Comparison of ENCODE assay signal across 19 mouse cellular contexts in the genomic region with DNA sequence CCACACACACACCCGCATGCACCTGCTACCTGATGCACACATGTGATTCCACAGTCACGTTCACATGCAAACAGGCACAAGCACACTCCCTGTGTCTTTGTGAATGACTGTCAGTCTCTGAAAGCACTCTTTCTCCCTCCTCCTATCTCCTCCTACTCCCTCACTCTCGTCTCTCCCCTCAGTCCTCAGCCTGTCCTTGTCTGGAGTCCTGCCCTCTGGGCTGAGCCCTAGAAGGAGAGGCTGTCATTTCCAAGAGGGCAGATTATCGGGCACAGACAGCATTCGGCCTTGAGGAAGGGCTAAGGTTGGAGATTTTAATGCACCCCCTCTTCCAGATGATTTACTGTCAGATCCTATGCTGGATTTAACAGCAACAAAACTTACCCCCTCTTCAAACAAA. TPM values are rescaled to one million over a fixed set of nuclear protein-coding genes. Genes with fewer than 3 reads are reported as not detected.
A peak's percentile ranks its signal among the peaks of the same experiment; 100 is the strongest.
DNase-seq lines count a peak whose midpoint lies in the region; ATAC-seq and TF ChIP-seq lines count a peak whose summit lies in the region.
"Had no signal": no experiment of that assay in that cellular context is flagged by ENCODE, and none has a peak within 500 bp of the region (broad histone marks: within the 10 kb centered on the region; RNA-seq: fewer than 3 reads in every experiment).

No protein-coding gene starts in this region.

- H3K27me3 ChIP-seq in midbrain, embryonic 13.5 days: peaks cover 11% of the 10 kb centered on the region; the same call in 1 of the 2 replicates

- no peak for DNase-seq in layer of hippocampus, adult 2 months (ENCODE audit: low spot score in 2 of 2)
- no peak for DNase-seq in layer of hippocampus, adult 11-12 months (ENCODE audit: low spot score)
- peak; percentile 23 to 39 for DNase-seq in right cerebral cortex, adult 2 months (ENCODE audit: low spot score in 2 of 2)
- no peak for DNase-seq in right cerebral cortex, postnatal 4 days
- DNase-seq in layer of hippocampus, adult 9-11 months: no peak
- DNase-seq: adrenal gland, postnatal 36 days; cerebellum, adult 9-10 months; gastrocnemius, adult 2 months; heart, adult 18-20 months; kidney, adult 18-20 months; kidney, postnatal 14 days; lung, adult 18-20 months; thymus, postnatal 14 days had no signal

- no peaks in the 10 kb centered on the region for H3K9me3 ChIP-seq in midbrain, embryonic 13.5 days
- H3K9me3 ChIP-seq: embryonic facial prominence, embryonic 13.5 days; heart, embryonic 15.5 days; midbrain, embryonic 12.5 days; stomach, embryonic 15.5 days had no signal

- no peak overlapping the region for H3K4me2 ChIP-seq in midbrain, embryonic 13.5 days (replicated peaks)
- H3K4me2 ChIP-seq: embryonic facial prominence, embryonic 13.5 days; heart, embryonic 15.5 days; stomach, embryonic 15.5 days had no signal

- no peak for TF ChIP-seq CTCF in layer of hippocampus, adult 2 months (conservative IDR thresholded peaks at IDR 0.05)
- no peak for TF ChIP-seq CTCF in olfactory bulb, adult 2 months (IDR thresholded peaks at IDR 0.05; ENCODE audit: insufficient read depth, low read depth, low read length)

- WGBS in midbrain, embryonic 13.5 days: 23% methylated on average over 5 of the region's 5 CpGs
- WGBS in olfactory bulb, adult 2 months: 27% methylated on average over 5 of the region's 5 CpGs

- no peak overlapping the region; the same call in 1 of the 2 replicates for H3K4me3 ChIP-seq in layer of hippocampus, adult 2 months
- H3K4me3 ChIP-seq in midbrain, embryonic 13.5 days (replicated peaks): no peak overlapping the region
- H3K4me3 ChIP-seq in olfactory bulb, adult 2 months (ENCODE audit: insufficient read depth, low read depth, low read length): no peak overlapping the region
- H3K4me3 ChIP-seq: embryonic facial prominence, embryonic 13.5 days; gastrocnemius, adult 2 months; heart, embryonic 15.5 days; midbrain, embryonic 12.5 days; stomach, embryonic 15.5 days had no signal

- H3K4me1 ChIP-seq in midbrain, embryonic 13.5 days (replicated peaks): peaks cover 39% of the 10 kb centered on the region
- peaks cover 26% of the 10 kb centered on the region for H3K4me1 ChIP-seq in olfactory bulb, adult 2 months (ENCODE audit: control insufficient read depth, insufficient read depth, low read length)
- H3K4me1 ChIP-seq: stomach, embryonic 15.5 days had no signal

- no peak for TF ChIP-seq POLR2A in olfactory bulb, adult 2 months (IDR thresholded peaks at IDR 0.05; ENCODE audit: insufficient read depth, low read depth, low read length)

- H3K36me3 ChIP-seq in midbrain, embryonic 13.5 days: no peaks in the 10 kb centered on the region
- H3K36me3 ChIP-seq: embryonic facial prominence, embryonic 13.5 days; heart, embryonic 15.5 days; midbrain, embryonic 12.5 days; stomach, embryonic 15.5 days had no signal

- H3K27ac ChIP-seq in layer of hippocampus, adult 2 months: peak overlapping the region; percentile 75; the same call in 1 of the 2 replicates
- H3K27ac ChIP-seq in midbrain, embryonic 13.5 days: peak overlapping the region; percentile 64; the same call in 1 of the 2 replicates
- H3K27ac ChIP-seq in olfactory bulb, adult 2 months (ENCODE audit: insufficient read depth, low read depth, low read length): peak overlapping the region; percentile 27; the same call in 1 of the 2 replicates
- H3K27ac ChIP-seq: embryonic facial prominence, embryonic 13.5 days; gastrocnemius, adult 2 months; heart, embryonic 15.5 days; midbrain, embryonic 12.5 days; stomach, embryonic 15.5 days had no signal

- no peak overlapping the region for H3K9ac ChIP-seq in midbrain, embryonic 13.5 days (replicated peaks)
- H3K9ac ChIP-seq: embryonic facial prominence, embryonic 13.5 days; heart, embryonic 15.5 days; midbrain, embryonic 12.5 days; stomach, embryonic 15.5 days had no signal

- ATAC-seq in midbrain, embryonic 13.5 days: no peak; the same call in 1 of the 2 replicates

RNA-seq across cellular contexts. Expression of a gene that starts 39.6 kb away (rescaled TPM):
- 10 to 100 TPM; 87.9 to 92.3 TPM for total RNA-seq in layer of hippocampus, adult 2 months (2021)
- 77.4 and 79.9 TPM in 2 replicates for polyA plus RNA-seq in midbrain, embryonic 13.5 days (2015; fragmentation: Nextera tagmentation; extraction: Ambion mirVana)
- not detected in 2 replicates for polyA plus RNA-seq in olfactory bulb, adult 2 months (2012; ENCODE audit: insufficient read depth, insufficient read length, low replicate concordance, missing spikeins)

Comparison
In these comparisons a context has a peak if more than half of its experiments do, and no peak if none do; other contexts are left out.
1. DNase-seq: peak in right cerebral cortex, adult 2 months (2 of 2); none in layer of hippocampus, adult 2 months (0 of 2), layer of hippocampus, adult 11-12 months (single experiment), right cerebral cortex, postnatal 4 days (single experiment) and layer of hippocampus, adult 9-11 months (single experiment).
2. Peak in every context shown above with its lines, with median percentiles within 50 percentile points of each other: H3K27ac ChIP-seq.